Mouse (Mus musculus) MEL (cell line): ENCODE measurements at regions not wholly inside any gene's neighbourhood (a gene's known extent, or its start where the extent isn't known, plus 50 kb on each side); places are given as distances from the start of the nearest gene placed in this dataset.

Source experiments
- DNase-seq: peaks from one replicate; pipeline ENCODE4 v3.0.0; 2011; ENCODE audit warnings: low read depth, low spot score
- H3K27ac ChIP-seq: 2 replicates; pipeline ENCODE4 v1.5.1; 2012; ENCODE audit warnings: low read depth, mild to moderate bottlenecking, control low read depth, low read length, moderate library complexity; ENCODE audit not compliant: control insufficient read depth
- H3K27me3 ChIP-seq, 2 experiments: fragments of 150-350 bp in 1 of 2; sonication (generic) in 1 of 2; 2 replicates each; pipeline ENCODE4 v1.6.1; 2012; ENCODE audit warnings: low read length in 2 of 2, mild to moderate bottlenecking in 2 of 2, improper control_type of control experiment in 1 of 2, moderate library complexity in 1 of 2; ENCODE audit not compliant: insufficient read depth in 2 of 2, control insufficient read depth in 1 of 2
- H3K36me3 ChIP-seq, 2 experiments: 2 replicates each; pipeline ENCODE4 v1.6.1; 2012 to 2014; ENCODE audit warnings: low read length in 2 of 2, improper control_type of control experiment in 1 of 2, inconsistent platforms in 1 of 2, mild to moderate bottlenecking in 1 of 2; ENCODE audit not compliant: insufficient read depth in 2 of 2, control insufficient read depth in 1 of 2
- H3K4me1 ChIP-seq, 2 experiments: fragments of 150-350 bp in 1 of 2; sonication (generic) in 1 of 2; 2 replicates each; pipeline ENCODE4 v1.6.1; 2012; ENCODE audit warnings: low read length in 2 of 2, improper control_type of control experiment in 1 of 2, mild to moderate bottlenecking in 1 of 2; ENCODE audit not compliant: insufficient read depth in 2 of 2, control insufficient read depth in 1 of 2
- H3K4me3 ChIP-seq, 2 experiments: fragments of 150-350 bp in 1 of 2; sonication (generic) in 1 of 2; 2 replicates each; pipeline ENCODE4 v1.5.1; 2012; ENCODE audit warnings: low read depth in 2 of 2, low read length in 2 of 2, mild to moderate bottlenecking in 2 of 2, moderate library complexity in 2 of 2, control low read depth in 1 of 2, improper control_type of control experiment in 1 of 2; ENCODE audit not compliant: control insufficient read depth in 1 of 2, insufficient read depth in 1 of 2
- H3K79me2 ChIP-seq: 2 replicates; pipeline ENCODE4 v1.6.1; 2012; ENCODE audit warnings: mild to moderate bottlenecking, low read length, moderate library complexity; ENCODE audit not compliant: control insufficient read depth, poor library complexity, insufficient read depth
- H3K9ac ChIP-seq: 2 replicates; pipeline ENCODE4 v1.6.1; 2012; ENCODE audit warnings: low read depth, mild to moderate bottlenecking, control low read depth, low read length, moderate library complexity; ENCODE audit not compliant: control insufficient read depth, poor library complexity, severe bottlenecking
- H3K9me3 ChIP-seq: fragments of 150-350 bp; sonication (generic); replicated peaks from 2 replicates; pipeline ENCODE4 v1.6.1; 2012; ENCODE audit warnings: mild to moderate bottlenecking, low read length, improper control_type of control experiment, moderate library complexity; ENCODE audit not compliant: insufficient read depth
- BHLHE40 ChIP-seq: IDR thresholded peaks from 2 replicates; pipeline ENCODE4 v1.6.1; 2012; ENCODE audit warnings: low read depth, mild to moderate bottlenecking, inconsistent platforms, low read length, improper control_type of control experiment, borderline replicate concordance
- E2F4 ChIP-seq: IDR thresholded peaks from 2 replicates; pipeline ENCODE4 v1.6.1; 2011; ENCODE audit warnings: low read depth, low read length, improper control_type of control experiment, borderline replicate concordance
- ELF1 ChIP-seq: IDR thresholded peaks from 2 replicates; pipeline ENCODE4 v1.6.1; 2014; ENCODE audit warnings: low read depth, mild to moderate bottlenecking, inconsistent platforms, low read length, improper control_type of control experiment, moderate library complexity
- EP300 ChIP-seq, 2 experiments: IDR thresholded peaks; 2 replicates each; pipeline ENCODE4 v1.6.1; 2011; ENCODE audit warnings: improper control_type of control experiment in 2 of 2, low read length in 2 of 2, low read depth in 1 of 2, mild to moderate bottlenecking in 1 of 2
- GABPA ChIP-seq: IDR thresholded peaks from 2 replicates; pipeline ENCODE4 v1.6.1; 2012; ENCODE audit warnings: low read depth, mild to moderate bottlenecking, inconsistent platforms, low read length, improper control_type of control experiment, moderate library complexity
- GATA1 ChIP-seq: IDR thresholded peaks from 2 replicates; pipeline ENCODE4 v1.6.1; 2011; ENCODE audit warnings: low read depth, low read length, improper control_type of control experiment
- HCFC1 ChIP-seq: IDR thresholded peaks from 2 replicates; pipeline ENCODE4 v1.6.1; 2012; ENCODE audit warnings: low read depth, mild to moderate bottlenecking, inconsistent platforms, low read length, improper control_type of control experiment, moderate library complexity
- KAT2A ChIP-seq: conservative IDR thresholded peaks from 2 replicates; pipeline ENCODE4 v1.6.1; 2012; ENCODE audit warnings: low read depth, low read length, improper control_type of control experiment, inconsistent platforms
- MAFK ChIP-seq: IDR thresholded peaks from 2 replicates; pipeline ENCODE4 v1.6.1; 2011; ENCODE audit warnings: low read depth, mild to moderate bottlenecking, low read length, improper control_type of control experiment, borderline replicate concordance
- MAX ChIP-seq: IDR thresholded peaks from 2 replicates; pipeline ENCODE4 v1.6.1; 2011; ENCODE audit warnings: low read length, improper control_type of control experiment
- MAZ ChIP-seq: IDR thresholded peaks from 2 replicates; pipeline ENCODE4 v1.6.1; 2012; ENCODE audit warnings: low read depth, mild to moderate bottlenecking, inconsistent platforms, low read length, improper control_type of control experiment
- MEF2A ChIP-seq: IDR thresholded peaks from 2 replicates; pipeline ENCODE4 v1.6.1; 2014; ENCODE audit warnings: low read depth, mild to moderate bottlenecking, inconsistent platforms, low read length, improper control_type of control experiment; ENCODE audit not compliant: poor library complexity, insufficient replicate concordance, severe bottlenecking; ENCODE audit errors: extremely low read depth
- MXI1 ChIP-seq: IDR thresholded peaks from 2 replicates; pipeline ENCODE4 v1.6.1; 2011; ENCODE audit warnings: mild to moderate bottlenecking, low read depth, low read length, improper control_type of control experiment
- MYC ChIP-seq: IDR thresholded peaks from 2 replicates; pipeline ENCODE4 v1.6.1; 2011; ENCODE audit warnings: low read depth, mild to moderate bottlenecking, low read length, improper control_type of control experiment, moderate library complexity
- NELFE ChIP-seq: IDR thresholded peaks from 2 replicates; pipeline ENCODE4 v1.6.1; 2011; ENCODE audit warnings: low read depth, low read length, improper control_type of control experiment
- POLR2A ChIP-seq, 2 experiments: IDR thresholded peaks; 2 replicates each; pipeline ENCODE4 v1.6.1; 2011 to 2012; ENCODE audit warnings: low read length in 2 of 2, mild to moderate bottlenecking in 2 of 2, control low read depth in 1 of 2, improper control_type of control experiment in 1 of 2, low read depth in 1 of 2, moderate library complexity in 1 of 2; ENCODE audit not compliant: control insufficient read depth in 1 of 2, insufficient read depth in 1 of 2, poor library complexity in 1 of 2
- POLR2AphosphoS5 ChIP-seq: IDR thresholded peaks from 2 replicates; pipeline ENCODE4 v1.6.1; 2012; ENCODE audit warnings: low read depth, borderline replicate concordance, mild to moderate bottlenecking, inconsistent platforms, low read length, moderate library complexity, mixed read lengths
- RAD21 ChIP-seq: IDR thresholded peaks from 2 replicates; pipeline ENCODE4 v1.6.1; 2011; ENCODE audit warnings: mild to moderate bottlenecking, low read depth, low read length, improper control_type of control experiment
- RCOR1 ChIP-seq: IDR thresholded peaks from 2 replicates; pipeline ENCODE4 v1.6.1; 2012; ENCODE audit warnings: low read depth, mild to moderate bottlenecking, inconsistent platforms, low read length, improper control_type of control experiment
- SIN3A ChIP-seq: IDR thresholded peaks from 2 replicates; pipeline ENCODE4 v1.6.1; 2012; ENCODE audit warnings: low read length, improper control_type of control experiment, inconsistent platforms
- SMC3 ChIP-seq: IDR thresholded peaks from 2 replicates; pipeline ENCODE4 v1.6.1; 2011; ENCODE audit warnings: low read depth, low read length, improper control_type of control experiment
- TAL1 ChIP-seq: IDR thresholded peaks from 2 replicates; pipeline ENCODE4 v1.6.1; 2012; ENCODE audit warnings: mild to moderate bottlenecking, inconsistent platforms, low read length, moderate library complexity, mixed read lengths
- TCF12 ChIP-seq: IDR thresholded peaks from 2 replicates; pipeline ENCODE4 v1.6.1; 2014; ENCODE audit warnings: low read depth, mild to moderate bottlenecking, inconsistent platforms, low read length, improper control_type of control experiment, moderate library complexity
- USF1 ChIP-seq: IDR thresholded peaks from 2 replicates; pipeline ENCODE4 v1.6.1; 2014; ENCODE audit warnings: low read depth, mild to moderate bottlenecking, inconsistent platforms, low read length, improper control_type of control experiment, moderate library complexity
- ZMIZ1 ChIP-seq: IDR thresholded peaks from 2 replicates; pipeline ENCODE4 v1.6.1; 2012; ENCODE audit warnings: low read depth, mild to moderate bottlenecking, inconsistent platforms, low read length, improper control_type of control experiment, moderate library complexity
- ZNF384 ChIP-seq: IDR thresholded peaks from 2 replicates; pipeline ENCODE4 v1.6.1; 2012; ENCODE audit warnings: low read depth, mild to moderate bottlenecking, inconsistent platforms, low read length, improper control_type of control experiment

- Histone ChIP-seq H3K4me3 (no peak overlapping the region), H3K27me3 (no peaks in the 10 kb centered on the region), H3K36me3 (no peaks in the 10 kb centered on the region), H3K9ac (no peak overlapping the region), H3K9me3 (no peaks in the 10 kb centered on the region), H3K79me2 (no peaks in the 10 kb centered on the region), H3K4me1 (no peaks in the 10 kb centered on the region), H3K27ac (no peak overlapping the region)
- no peak for TF ChIP-seq MYC
- TF ChIP-seq ELF1, result no peak
- TF ChIP-seq E2F4, result no peak
- no peak for TF ChIP-seq MEF2A
- no peak for TF ChIP-seq ZMIZ1
- TF ChIP-seq NELFE, result no peak
- TF ChIP-seq EP300 (IDR thresholded peaks at IDR 0.05; ENCODE audit: low read depth in 1 of 2, low read length in 2 of 2), result no peak
- TF ChIP-seq SIN3A, result no peak
- no peak for TF ChIP-seq POLR2A (IDR thresholded peaks at IDR 0.05; ENCODE audit: control insufficient read depth in 1 of 2, insufficient read depth in 1 of 2, low read depth in 1 of 2, low read length in 2 of 2, poor library complexity in 1 of 2)
- TF ChIP-seq HCFC1, result no peak
- no peak for TF ChIP-seq GATA1
- TF ChIP-seq KAT2A, result no peak
- no peak for TF ChIP-seq TCF12
- no peak for TF ChIP-seq POLR2AphosphoS5
- no peak for DNase-seq
These were observed 2246.7 kb downstream of the 4930444P10Rik start for GRCm38 (mm10) chr1:13846336-13846865.

DNA sequence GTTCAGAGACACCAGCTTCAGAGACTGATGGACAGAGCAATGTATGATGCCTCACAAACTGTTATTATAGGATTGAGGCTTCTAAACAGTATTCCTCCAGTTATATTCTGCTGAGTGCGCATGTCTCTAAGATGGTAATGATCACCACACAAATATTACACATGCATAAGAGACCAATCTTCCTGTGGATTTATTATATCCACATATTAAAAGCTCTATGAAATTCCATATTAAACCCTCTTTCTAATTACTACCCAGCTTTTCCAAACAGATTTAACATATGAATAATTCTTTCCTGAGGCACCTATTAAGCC is 2252.9 kb downstream of the 4930444P10Rik start:
- DNase-seq, result no peak
- H3K36me3 ChIP-seq, result no peaks in the 10 kb centered on the region
- H3K4me1 ChIP-seq, result no peaks in the 10 kb centered on the region
- no peak overlapping the region for H3K9ac ChIP-seq
- no peak overlapping the region for H3K4me3 ChIP-seq
- no peaks in the 10 kb centered on the region for H3K79me2 ChIP-seq
- H3K9me3 ChIP-seq, result no peaks in the 10 kb centered on the region
- H3K27me3 ChIP-seq, result no peaks in the 10 kb centered on the region; a peak in 1 of 4 replicates
- H3K27ac ChIP-seq, result no peak overlapping the region
- no peak for TF ChIP-seq E2F4
- TF ChIP-seq MXI1, result no peak
- TF ChIP-seq MAZ, result no peak
- no peak for TF ChIP-seq RAD21
- no peak for TF ChIP-seq MAFK
- TF ChIP-seq EP300 (IDR thresholded peaks at IDR 0.05; ENCODE audit: low read depth in 1 of 2, low read length in 2 of 2), result no peak
- TF ChIP-seq BHLHE40, result no peak
- TF ChIP-seq USF1, result no peak
- no peak for TF ChIP-seq MAX
- no peak for TF ChIP-seq NELFE
- no peak for TF ChIP-seq TCF12
- no peak for TF ChIP-seq SMC3
- no peak for TF ChIP-seq ZNF384
- no peak for TF ChIP-seq ELF1
- no peak for TF ChIP-seq GABPA
- no peak for TF ChIP-seq RCOR1
- TF ChIP-seq TAL1, result no peak
